Mouse (Mus musculus) hindbrain, embryonic 11.5 days (tissue): ENCODE results near the gene Capn2. TPM values are rescaled to one million over a fixed set of nuclear protein-coding genes. Genes with fewer than 3 reads are reported as not detected.

Experiments
- ATAC-seq: fragments of 200-750 bp; cut with Nextera tagmentation; 2 replicates; pipeline ENCODE4 v1.8.0; 2017; ENCODE audit warnings: mild to moderate bottlenecking, moderate TSS enrichment, moderate library complexity; ENCODE audit not compliant: low FRiP score
- DNase-seq: peaks from one replicate; pipeline ENCODE4 v3.0.0-alpha.2; 2015; ENCODE audit warnings: low spot score
- H3K27ac ChIP-seq: fragments of 300-500 bp; sonication (generic); 2 replicates; pipeline ENCODE4 v1.5.1; 2014; ENCODE audit warnings: mild to moderate bottlenecking, low read depth, low read length
- H3K27me3 ChIP-seq: fragments of 300-500 bp; sonication (generic); 2 replicates; pipeline ENCODE4 v1.6.1; 2014; ENCODE audit warnings: mild to moderate bottlenecking, low read length, moderate library complexity, mixed read lengths; ENCODE audit not compliant: control insufficient read depth, insufficient read depth
- H3K36me3 ChIP-seq: fragments of 300-500 bp; sonication (generic); 2 replicates; pipeline ENCODE4 v1.6.1; 2014; ENCODE audit warnings: mild to moderate bottlenecking, low read length, moderate library complexity, mixed read lengths; ENCODE audit not compliant: control insufficient read depth, insufficient read depth
- H3K4me1 ChIP-seq: fragments of 300-500 bp; sonication (generic); replicated peaks from 2 replicates; pipeline ENCODE4 v1.6.1; 2014; ENCODE audit warnings: low read length, mixed read lengths; ENCODE audit not compliant: control insufficient read depth, insufficient read depth
- H3K4me2 ChIP-seq: fragments of 300-500 bp; sonication (generic); replicated peaks from 2 replicates; pipeline ENCODE4 v1.6.1; 2014; ENCODE audit warnings: mild to moderate bottlenecking, low read depth, low read length
- H3K4me3 ChIP-seq: fragments of 300-500 bp; sonication (generic); 2 replicates; pipeline ENCODE4 v1.5.1; 2014; ENCODE audit warnings: low read depth, low read length
- H3K9ac ChIP-seq: fragments of 300-500 bp; sonication (generic); 2 replicates; pipeline ENCODE4 v1.6.1; 2014; ENCODE audit warnings: low read depth, low read length
- H3K9me3 ChIP-seq: fragments of 300-500 bp; sonication (generic); 2 replicates; pipeline ENCODE4 v1.6.1; 2016; ENCODE audit warnings: low read length; ENCODE audit not compliant: control insufficient read depth
- WGBS: fragments of 180-500 bp; shearing (Covaris S2); extraction: QIAGEN DNeasy Blood & Tissue Kit; methylation state at CpG from one replicate; pipeline ENCODE4 v1.1.7; 2014; 5-methylcytosine and 5-hydroxymethylcytosine counted together
- polyA plus RNA-seq: library from polyadenylated mRNA; unstranded; fragments of >200 nt; fragmentation: Nextera tagmentation; extraction: Ambion mirVana; gene quantifications from 2 replicates; pipeline ENCODE4 v1.2.1, GENCODE M21; 2014

Gene Capn2
- polyA plus RNA-seq: 69.5 and 78.2 TPM in 2 replicates

- Histone ChIP-seq H3K9me3 (no peaks in the 10 kb centered on the region), H3K27ac (peak within 1 kb of the TSS; percentile 71), H3K4me1 (peaks cover 7% of the 10 kb centered on the region; the same call in 1 of the 2 replicates), H3K4me3 (peak within 1 kb of the TSS; percentile 75), H3K9ac (peak within 1 kb of the TSS; percentile 95), H3K4me2 (peak within 1 kb of the TSS; percentile 69), H3K36me3 (no peaks in the 10 kb centered on the region), H3K27me3 (peaks cover 4% of the 10 kb centered on the region; the same call in 1 of the 2 replicates)
- ATAC-seq: peak; percentile 95
- WGBS: under 1% methylated on average over 79 of the region's 84 CpGs
- DNase-seq: peak; percentile 84
Observed at GRCm38 (mm10) chr1:182516758-182517676, at the start of gene Capn2. Capn2 (minus strand) TSS chr1:182517608.

DNA sequence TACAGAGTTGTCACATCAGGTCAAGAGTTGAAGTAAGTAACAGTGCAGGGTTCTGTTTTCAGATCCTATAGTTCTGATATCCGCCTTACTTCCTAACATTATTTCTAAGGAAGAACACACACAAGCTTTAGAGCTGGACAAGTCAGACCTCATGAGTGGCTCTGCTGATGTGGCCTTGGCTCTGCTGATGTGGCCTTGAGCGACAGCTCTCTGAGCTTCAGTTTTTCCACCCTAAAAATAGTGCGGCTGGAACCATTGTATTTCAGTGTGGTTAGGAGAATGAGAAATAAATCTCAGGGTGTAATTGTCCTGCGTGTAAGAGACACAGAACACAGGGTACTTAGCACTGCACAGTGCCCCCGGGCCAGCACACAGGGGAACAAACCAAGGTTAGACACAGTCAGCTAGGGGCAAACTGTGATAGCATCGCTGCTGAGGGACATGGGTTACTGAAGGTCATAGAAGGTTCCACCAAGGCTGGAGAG lies 48.0 kb upstream of the Capn2 start:
- Histone ChIP-seq H3K27me3 (no peaks in the 10 kb centered on the region), H3K9ac (no peak overlapping the region)
- no peak for DNase-seq

GRCm38 (mm10) chr1:182564408-182565120 lies 47.2 kb upstream of the Capn2 start, which contains the start of gene Capn8:
Capn8 (plus strand) TSS chr1:182565007.
- H3K4me1 ChIP-seq: 0 out of 2 replicates have a peak, but pooled peaks cover 2% of the 10 kb centered on the region
- ATAC-seq (no peak), DNase-seq (peak; percentile 29)
- H3K9ac ChIP-seq: no peak within 1 kb of the TSS
- H3K27me3 ChIP-seq: no peaks in the 10 kb centered on the region
- WGBS: 72% methylated on average over 5 of the region's 5 CpGs
- no peak within 1 kb of the TSS for H3K4me3 ChIP-seq
- H3K36me3 ChIP-seq: no peaks in the 10 kb centered on the region
- no peak within 1 kb of the TSS for H3K4me2 ChIP-seq
- no peaks in the 10 kb centered on the region for H3K9me3 ChIP-seq
- no peak within 1 kb of the TSS for H3K27ac ChIP-seq

More for the DNA sequence above, 48.0 kb upstream of the Capn2 start:
- Histone ChIP-seq H3K4me2 (no peak overlapping the region), H3K27ac (no peak overlapping the region), H3K4me1 (0 out of 2 replicates have a peak, but pooled peaks cover 2% of the 10 kb centered on the region), H3K36me3 (no peaks in the 10 kb centered on the region), H3K4me3 (no peak overlapping the region), H3K9me3 (no peaks in the 10 kb centered on the region)
- no peak for ATAC-seq
- 87% methylated on average over 6 of the region's 6 CpGs for whole genome bisulfite sequencing

- WGBS: 47% methylated on average over 16 of the region's 16 CpGs
- H3K4me1 ChIP-seq: 0 out of 2 replicates have a peak, but pooled peaks cover 2% of the 10 kb centered on the region
- no peaks in the 10 kb centered on the region for H3K27me3 ChIP-seq
- H3K9ac ChIP-seq: no peak overlapping the region
- H3K27ac ChIP-seq: no peak overlapping the region
- H3K36me3 ChIP-seq: no peaks in the 10 kb centered on the region
- ATAC-seq: peak; percentile 26; the same call in 1 of the 2 replicates
- H3K9me3 ChIP-seq: no peaks in the 10 kb centered on the region
- peak; percentile 32 for DNase-seq
- H3K4me3 ChIP-seq: no peak overlapping the region
- no peak overlapping the region; the same call in 1 of the 2 replicates for H3K4me2 ChIP-seq
Observed at GRCm38 (mm10) chr1:182562576-182563370, 45.4 kb upstream of the Capn2 start.

DNA sequence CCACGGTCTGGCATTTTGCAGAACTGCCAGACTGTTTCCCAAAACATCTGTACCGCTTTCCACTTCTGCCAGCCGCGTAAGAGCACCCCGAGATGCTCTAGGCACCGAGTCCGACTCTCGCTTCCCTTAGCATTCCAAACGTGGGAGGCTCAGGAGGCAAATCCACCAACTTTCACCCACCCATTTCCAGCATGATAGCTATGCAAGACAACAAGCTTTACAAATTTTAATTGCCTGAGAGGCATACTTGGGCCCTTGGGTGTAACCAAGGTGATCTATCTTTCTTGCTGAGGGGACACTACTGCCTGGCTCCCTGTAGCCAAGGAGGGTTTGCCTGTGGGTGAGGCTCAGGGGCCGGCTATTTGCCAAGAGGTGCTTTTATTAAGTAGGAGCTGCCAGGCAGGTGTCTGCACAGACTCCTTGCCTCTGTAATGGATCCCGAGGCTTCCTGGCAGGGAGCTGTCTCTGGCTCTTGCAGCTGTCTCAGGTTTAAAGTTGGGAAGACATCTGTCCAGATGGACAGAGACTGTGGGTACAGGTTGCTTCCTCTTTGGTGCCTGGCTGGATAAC lies 44.6 kb upstream of the Capn2 start:
- no peak overlapping the region for H3K27ac ChIP-seq
- 74% methylated on average over 11 of the region's 11 CpGs for WGBS
- no peak overlapping the region for H3K9ac ChIP-seq
- DNase-seq: no peak
- ATAC-seq: no peak
- no peaks in the 10 kb centered on the region for H3K27me3 ChIP-seq
- H3K4me2 ChIP-seq: no peak overlapping the region; the same call in 1 of the 2 replicates
- no peaks in the 10 kb centered on the region for H3K36me3 ChIP-seq
- H3K9me3 ChIP-seq: no peaks in the 10 kb centered on the region
- H3K4me1 ChIP-seq: 0 out of 2 replicates have a peak, but pooled peaks cover 2% of the 10 kb centered on the region
- no peak overlapping the region for H3K4me3 ChIP-seq

GRCm38 (mm10) chr1:182560390-182561098 lies 43.1 kb upstream of the Capn2 start:
- H3K27ac ChIP-seq: no peak overlapping the region
- 0 out of 2 replicates have a peak, but pooled peaks cover 2% of the 10 kb centered on the region for H3K4me1 ChIP-seq
- DNase-seq: peak; percentile 72
- H3K4me2 ChIP-seq: no peak overlapping the region
- H3K9me3 ChIP-seq: no peaks in the 10 kb centered on the region
- 37% methylated on average over 3 of the region's 3 CpGs for WGBS
- no peaks in the 10 kb centered on the region for H3K27me3 ChIP-seq
- H3K4me3 ChIP-seq: no peak overlapping the region
- ATAC-seq: peak; percentile 68
- no peaks in the 10 kb centered on the region for H3K36me3 ChIP-seq
- no peak overlapping the region for H3K9ac ChIP-seq

GRCm38 (mm10) chr1:182559530-182559929 lies 42.1 kb upstream of the Capn2 start:
- Histone ChIP-seq H3K4me3 (no peak overlapping the region), H3K27me3 (no peaks in the 10 kb centered on the region), H3K4me2 (no peak overlapping the region), H3K9ac (no peak overlapping the region), H3K9me3 (no peaks in the 10 kb centered on the region), H3K4me1 (0 out of 2 replicates have a peak, but pooled peaks cover 2% of the 10 kb centered on the region), H3K36me3 (no peaks in the 10 kb centered on the region), H3K27ac (no peak overlapping the region)
- DNase-seq: no peak
- 84% methylated on average over 10 of the region's 11 CpGs for WGBS
- no peak for ATAC-seq
